Mouse (Mus musculus) MEL (cell line): Measurements from ENCODE around the gene Ncan. TPM values are rescaled to one million over a fixed set of nuclear protein-coding genes. Genes with fewer than 3 reads are reported as not detected.

ENCODE experiments used
- DNase-seq: peaks from one replicate; pipeline ENCODE4 v3.0.0; 2011; ENCODE audit warnings: low read depth, low spot score
- H3K27ac ChIP-seq: 2 replicates; pipeline ENCODE4 v1.5.1; 2012; ENCODE audit warnings: low read depth, mild to moderate bottlenecking, control low read depth, low read length, moderate library complexity; ENCODE audit not compliant: control insufficient read depth
- H3K27me3 ChIP-seq, 2 experiments: fragments of 150-350 bp in 1 of 2; sonication (generic) in 1 of 2; 2 replicates each; pipeline ENCODE4 v1.6.1; 2012; ENCODE audit warnings: low read length in 2 of 2, mild to moderate bottlenecking in 2 of 2, improper control_type of control experiment in 1 of 2, moderate library complexity in 1 of 2; ENCODE audit not compliant: insufficient read depth in 2 of 2, control insufficient read depth in 1 of 2
- H3K36me3 ChIP-seq, 2 experiments: 2 replicates each; pipeline ENCODE4 v1.6.1; 2012 to 2014; ENCODE audit warnings: low read length in 2 of 2, improper control_type of control experiment in 1 of 2, inconsistent platforms in 1 of 2, mild to moderate bottlenecking in 1 of 2; ENCODE audit not compliant: insufficient read depth in 2 of 2, control insufficient read depth in 1 of 2
- H3K4me1 ChIP-seq, 2 experiments: fragments of 150-350 bp in 1 of 2; sonication (generic) in 1 of 2; 2 replicates each; pipeline ENCODE4 v1.6.1; 2012; ENCODE audit warnings: low read length in 2 of 2, improper control_type of control experiment in 1 of 2, mild to moderate bottlenecking in 1 of 2; ENCODE audit not compliant: insufficient read depth in 2 of 2, control insufficient read depth in 1 of 2
- H3K4me3 ChIP-seq, 2 experiments: fragments of 150-350 bp in 1 of 2; sonication (generic) in 1 of 2; 2 replicates each; pipeline ENCODE4 v1.5.1; 2012; ENCODE audit warnings: low read depth in 2 of 2, low read length in 2 of 2, mild to moderate bottlenecking in 2 of 2, moderate library complexity in 2 of 2, control low read depth in 1 of 2, improper control_type of control experiment in 1 of 2; ENCODE audit not compliant: control insufficient read depth in 1 of 2, insufficient read depth in 1 of 2
- H3K79me2 ChIP-seq: 2 replicates; pipeline ENCODE4 v1.6.1; 2012; ENCODE audit warnings: mild to moderate bottlenecking, low read length, moderate library complexity; ENCODE audit not compliant: control insufficient read depth, poor library complexity, insufficient read depth
- H3K9ac ChIP-seq: 2 replicates; pipeline ENCODE4 v1.6.1; 2012; ENCODE audit warnings: low read depth, mild to moderate bottlenecking, control low read depth, low read length, moderate library complexity; ENCODE audit not compliant: control insufficient read depth, poor library complexity, severe bottlenecking
- H3K9me3 ChIP-seq: fragments of 150-350 bp; sonication (generic); replicated peaks from 2 replicates; pipeline ENCODE4 v1.6.1; 2012; ENCODE audit warnings: mild to moderate bottlenecking, low read length, improper control_type of control experiment, moderate library complexity; ENCODE audit not compliant: insufficient read depth
- BHLHE40 ChIP-seq: IDR thresholded peaks from 2 replicates; pipeline ENCODE4 v1.6.1; 2012; ENCODE audit warnings: low read depth, mild to moderate bottlenecking, inconsistent platforms, low read length, improper control_type of control experiment, borderline replicate concordance
- CHD1 ChIP-seq: IDR thresholded peaks from 2 replicates; pipeline ENCODE4 v1.6.1; 2012; ENCODE audit warnings: low read depth, mild to moderate bottlenecking, inconsistent platforms, low read length, improper control_type of control experiment
- CTCF ChIP-seq, 3 experiments: IDR thresholded peaks in 2 of 3; conservative IDR thresholded peaks in 1 of 3; 2 replicates each; pipeline ENCODE4 v1.5.1; 2011 to 2012; ENCODE audit warnings: low read length in 3 of 3, low read depth in 2 of 3, mild to moderate bottlenecking in 2 of 3, improper control_type of control experiment in 1 of 3, inconsistent platforms in 1 of 3, mixed read lengths in 1 of 3, moderate library complexity in 1 of 3; ENCODE audit not compliant: control insufficient read depth in 1 of 3, insufficient read depth in 1 of 3, poor library complexity in 1 of 3, severe bottlenecking in 1 of 3
- E2F4 ChIP-seq: IDR thresholded peaks from 2 replicates; pipeline ENCODE4 v1.6.1; 2011; ENCODE audit warnings: low read depth, low read length, improper control_type of control experiment, borderline replicate concordance
- ELF1 ChIP-seq: IDR thresholded peaks from 2 replicates; pipeline ENCODE4 v1.6.1; 2014; ENCODE audit warnings: low read depth, mild to moderate bottlenecking, inconsistent platforms, low read length, improper control_type of control experiment, moderate library complexity
- EP300 ChIP-seq, 2 experiments: IDR thresholded peaks; 2 replicates each; pipeline ENCODE4 v1.6.1; 2011; ENCODE audit warnings: improper control_type of control experiment in 2 of 2, low read length in 2 of 2, low read depth in 1 of 2, mild to moderate bottlenecking in 1 of 2
- GATA1 ChIP-seq: IDR thresholded peaks from 2 replicates; pipeline ENCODE4 v1.6.1; 2011; ENCODE audit warnings: low read depth, low read length, improper control_type of control experiment
- HCFC1 ChIP-seq: IDR thresholded peaks from 2 replicates; pipeline ENCODE4 v1.6.1; 2012; ENCODE audit warnings: low read depth, mild to moderate bottlenecking, inconsistent platforms, low read length, improper control_type of control experiment, moderate library complexity
- JUND ChIP-seq: IDR thresholded peaks from 2 replicates; pipeline ENCODE4 v1.6.1; 2011; ENCODE audit warnings: low read depth, mild to moderate bottlenecking, improper control_type of control experiment, low read length
- MAFK ChIP-seq: IDR thresholded peaks from 2 replicates; pipeline ENCODE4 v1.6.1; 2011; ENCODE audit warnings: low read depth, mild to moderate bottlenecking, low read length, improper control_type of control experiment, borderline replicate concordance
- MAX ChIP-seq: IDR thresholded peaks from 2 replicates; pipeline ENCODE4 v1.6.1; 2011; ENCODE audit warnings: low read length, improper control_type of control experiment
- MAZ ChIP-seq: IDR thresholded peaks from 2 replicates; pipeline ENCODE4 v1.6.1; 2012; ENCODE audit warnings: low read depth, mild to moderate bottlenecking, inconsistent platforms, low read length, improper control_type of control experiment
- MEF2A ChIP-seq: IDR thresholded peaks from 2 replicates; pipeline ENCODE4 v1.6.1; 2014; ENCODE audit warnings: low read depth, mild to moderate bottlenecking, inconsistent platforms, low read length, improper control_type of control experiment; ENCODE audit not compliant: poor library complexity, insufficient replicate concordance, severe bottlenecking; ENCODE audit errors: extremely low read depth
- MXI1 ChIP-seq: IDR thresholded peaks from 2 replicates; pipeline ENCODE4 v1.6.1; 2011; ENCODE audit warnings: mild to moderate bottlenecking, low read depth, low read length, improper control_type of control experiment
- MYB ChIP-seq: IDR thresholded peaks from 2 replicates; pipeline ENCODE4 v1.6.1; 2011; ENCODE audit warnings: mild to moderate bottlenecking, low read depth, low read length, improper control_type of control experiment
- NELFE ChIP-seq: IDR thresholded peaks from 2 replicates; pipeline ENCODE4 v1.6.1; 2011; ENCODE audit warnings: low read depth, low read length, improper control_type of control experiment
- NRF1 ChIP-seq: IDR thresholded peaks from 2 replicates; pipeline ENCODE4 v1.6.1; 2014; ENCODE audit warnings: low read depth, mild to moderate bottlenecking, inconsistent platforms, low read length, improper control_type of control experiment, moderate library complexity; ENCODE audit not compliant: poor library complexity, insufficient read depth, severe bottlenecking
- POLR2A ChIP-seq, 2 experiments: IDR thresholded peaks; 2 replicates each; pipeline ENCODE4 v1.6.1; 2011 to 2012; ENCODE audit warnings: low read length in 2 of 2, mild to moderate bottlenecking in 2 of 2, control low read depth in 1 of 2, improper control_type of control experiment in 1 of 2, low read depth in 1 of 2, moderate library complexity in 1 of 2; ENCODE audit not compliant: control insufficient read depth in 1 of 2, insufficient read depth in 1 of 2, poor library complexity in 1 of 2
- POLR2AphosphoS2 ChIP-seq: IDR thresholded peaks from 2 replicates; pipeline ENCODE4 v1.6.1; 2011; ENCODE audit warnings: low read length, improper control_type of control experiment
- RAD21 ChIP-seq: IDR thresholded peaks from 2 replicates; pipeline ENCODE4 v1.6.1; 2011; ENCODE audit warnings: mild to moderate bottlenecking, low read depth, low read length, improper control_type of control experiment
- SIN3A ChIP-seq: IDR thresholded peaks from 2 replicates; pipeline ENCODE4 v1.6.1; 2012; ENCODE audit warnings: low read length, improper control_type of control experiment, inconsistent platforms
- TBP ChIP-seq: IDR thresholded peaks from 2 replicates; pipeline ENCODE4 v1.8.0; 2011; ENCODE audit warnings: low read depth, low read length, improper control_type of control experiment
- TCF12 ChIP-seq: IDR thresholded peaks from 2 replicates; pipeline ENCODE4 v1.6.1; 2014; ENCODE audit warnings: low read depth, mild to moderate bottlenecking, inconsistent platforms, low read length, improper control_type of control experiment, moderate library complexity
- UBTF ChIP-seq: IDR thresholded peaks from 2 replicates; pipeline ENCODE4 v1.6.1; 2012; ENCODE audit warnings: low read depth, mild to moderate bottlenecking, inconsistent platforms, low read length, improper control_type of control experiment, moderate library complexity, borderline replicate concordance; ENCODE audit not compliant: insufficient read depth
- USF1 ChIP-seq: IDR thresholded peaks from 2 replicates; pipeline ENCODE4 v1.6.1; 2014; ENCODE audit warnings: low read depth, mild to moderate bottlenecking, inconsistent platforms, low read length, improper control_type of control experiment, moderate library complexity
- ZC3H11A ChIP-seq: IDR thresholded peaks from 2 replicates; pipeline ENCODE4 v1.6.1; 2012; ENCODE audit warnings: low read depth, mild to moderate bottlenecking, inconsistent platforms, low read length, improper control_type of control experiment
- ZKSCAN1 ChIP-seq: IDR thresholded peaks from 2 replicates; pipeline ENCODE4 v1.6.1; 2012; ENCODE audit warnings: low read depth, mild to moderate bottlenecking, inconsistent platforms, low read length, improper control_type of control experiment, moderate library complexity
- ZMIZ1 ChIP-seq: IDR thresholded peaks from 2 replicates; pipeline ENCODE4 v1.6.1; 2012; ENCODE audit warnings: low read depth, mild to moderate bottlenecking, inconsistent platforms, low read length, improper control_type of control experiment, moderate library complexity
- ZNF384 ChIP-seq: IDR thresholded peaks from 2 replicates; pipeline ENCODE4 v1.6.1; 2012; ENCODE audit warnings: low read depth, mild to moderate bottlenecking, inconsistent platforms, low read length, improper control_type of control experiment
- polyA plus RNA-seq, 2 experiments: library from polyadenylated mRNA; stranded (reverse) in 1 of 2; unstranded in 1 of 2; fragments of >175 nt in 1 of 2; fragments of >200 nt in 1 of 2; gene quantifications; 2 replicates each; pipeline versions ENCODE4 v1.2.1 to v1.2.4; 2012; ENCODE audit warnings: low replicate concordance in 2 of 2, low read depth in 1 of 2; ENCODE audit not compliant: insufficient read length in 2 of 2, insufficient read depth in 1 of 2, missing spikeins in 1 of 2
- total RNA-seq: library from RNA; depleted of rRNA; stranded (reverse); fragments of 300-350 nt; gene quantifications from 2 replicates; pipeline ENCODE4 v1.2.3, GENCODE M21; 2012

Ncan gene
- total and polyA plus RNA-seq, 3 experiments, result not detected

DNA sequence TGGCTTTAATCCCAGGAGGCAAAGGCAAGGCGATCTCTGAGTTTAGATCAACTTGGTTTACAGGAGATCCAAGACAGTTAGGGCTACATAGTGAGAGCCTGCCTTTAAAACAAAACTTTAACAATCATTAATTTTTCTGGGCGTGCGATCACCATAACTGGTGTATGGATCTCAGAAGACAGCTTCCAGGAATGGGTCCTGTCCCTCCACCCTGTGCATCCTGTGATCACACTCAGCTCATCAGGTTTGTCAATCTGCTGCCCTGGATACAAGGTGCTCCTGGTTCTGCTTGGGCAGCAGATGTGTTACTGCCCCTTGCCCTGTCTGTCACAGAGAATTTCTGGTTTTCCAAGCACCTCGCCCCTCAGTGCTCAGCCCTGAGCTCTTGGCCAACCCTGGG, 38.5 kb upstream of the Ncan start:
- Histone ChIP-seq H3K79me2 (no peaks in the 10 kb centered on the region; the same call in 1 of the 2 replicates), H3K36me3 (peaks cover 0 to 9% of the 10 kb centered on the region in 2 experiments; a peak in 2 of 4 replicates), H3K9me3 (no peaks in the 10 kb centered on the region), H3K27ac (peak overlapping the region; percentile 38), H3K9ac (peak overlapping the region; percentile 75), H3K27me3 (no peaks in the 10 kb centered on the region), H3K4me3 (peak overlapping the region; percentile 71 to 73), H3K4me1 (peaks cover 2 to 18% of the 10 kb centered on the region in 2 experiments)
- TF ChIP-seq MAZ (no peak), RAD21 (no peak), MAFK (no peak), ZMIZ1 (no peak), HCFC1 (no peak), CTCF (IDR thresholded peaks at IDR 0.05 in 2 of 3, conservative IDR thresholded peaks at IDR 0.05 in 1 of 3; ENCODE audit: control insufficient read depth in 1 of 3, insufficient read depth in 1 of 3, low read depth in 2 of 3, low read length in 3 of 3, poor library complexity in 1 of 3, severe bottlenecking in 1 of 3) (no peak), MXI1 (no peak), JUND (no peak), TBP (no peak), E2F4 (no peak), NELFE (no peak), BHLHE40 (no peak), POLR2AphosphoS2 (no peak), NRF1 (no peak), CHD1 (no peak), TCF12 (no peak), MEF2A (no peak)
- DNase-seq, result no peak

DNA sequence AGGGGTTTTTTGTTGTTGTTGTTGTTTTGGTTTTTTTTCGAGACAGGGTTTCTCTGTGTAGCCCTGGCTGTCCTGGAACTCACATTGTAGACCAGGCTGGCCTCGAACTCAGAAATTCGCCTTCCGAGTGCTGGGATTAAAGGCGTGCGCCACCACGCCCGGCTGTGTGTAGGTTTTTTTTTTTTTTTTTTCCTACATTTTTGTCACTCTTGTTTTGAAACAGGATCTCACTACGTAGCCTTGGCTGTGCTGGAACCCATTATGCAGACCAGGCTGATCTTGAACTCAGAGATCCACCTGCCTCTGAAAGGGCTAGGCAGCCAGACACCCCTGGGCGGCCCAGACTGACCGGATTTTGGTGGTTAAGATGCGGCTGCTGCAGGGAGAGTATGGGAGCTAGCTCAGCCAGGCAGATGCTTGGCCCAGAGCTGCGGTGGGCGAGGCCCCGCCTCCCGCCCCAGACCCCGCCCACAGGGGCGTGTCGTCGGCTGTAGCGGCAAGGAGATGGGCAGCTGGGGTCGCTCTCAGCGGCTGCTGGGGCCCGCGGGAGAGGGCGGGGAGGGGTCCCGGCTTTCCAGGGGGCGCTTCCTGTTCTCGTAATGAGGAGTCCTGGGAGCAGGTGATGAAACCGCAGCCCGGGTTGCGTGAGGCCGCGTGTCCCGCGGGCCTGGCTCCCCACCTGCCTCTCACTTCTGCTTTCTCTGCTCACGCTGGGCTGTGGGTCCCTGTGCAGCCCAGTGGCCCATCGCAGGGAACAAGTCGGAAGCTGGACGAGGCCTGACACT, 37.6 kb upstream of the Ncan start:
- Histone ChIP-seq H3K27ac (peak overlapping the region; percentile 38), H3K9me3 (no peaks in the 10 kb centered on the region), H3K4me1 (peaks cover 2 to 18% of the 10 kb centered on the region in 2 experiments), H3K27me3 (no peaks in the 10 kb centered on the region), H3K79me2 (no peaks in the 10 kb centered on the region; the same call in 1 of the 2 replicates), H3K4me3 (peak overlapping the region; percentile 71 to 73), H3K9ac (peak overlapping the region; percentile 75), H3K36me3 (peaks cover 0 to 9% of the 10 kb centered on the region in 2 experiments; a peak in 2 of 4 replicates)
- DNase-seq, result peak; percentile 86
- no peak; the same call in 1 of the 2 replicates for TF ChIP-seq SIN3A
- TF ChIP-seq GATA1, result no peak
- TF ChIP-seq MYB, result no peak
- TF ChIP-seq EP300 (IDR thresholded peaks at IDR 0.05; ENCODE audit: low read depth in 1 of 2, low read length in 2 of 2), result no peak
- 0 out of 2 replicates have a peak, but pooled peaks have one; percentile 20 for TF ChIP-seq ELF1
- peak; percentile 64 to 66; a peak in 3 of 4 replicates for TF ChIP-seq POLR2A (IDR thresholded peaks at IDR 0.05; ENCODE audit: control insufficient read depth in 1 of 2, insufficient read depth in 1 of 2, low read depth in 1 of 2, low read length in 2 of 2, poor library complexity in 1 of 2)
- peak; percentile 48 for TF ChIP-seq NELFE
- TF ChIP-seq ZKSCAN1, result no peak
- no peak for TF ChIP-seq JUND
- no peak for TF ChIP-seq ZC3H11A
- no peak for TF ChIP-seq UBTF
- TF ChIP-seq ZNF384, result peak; percentile 71
- peak; percentile 42; the same call in 1 of the 2 replicates for TF ChIP-seq POLR2AphosphoS2
- TF ChIP-seq MXI1, result peak; percentile 19; the same call in 1 of the 2 replicates
- no peak; the same call in 1 of the 2 replicates for TF ChIP-seq MAZ
- peak; percentile 86 for TF ChIP-seq MAX
- TF ChIP-seq USF1, result 0 out of 2 replicates have a peak, but pooled peaks have one; percentile 29
- 0 out of 6 replicates have a peak, but pooled peaks of 1 of the 3 experiments have one; percentile 2 for TF ChIP-seq CTCF (IDR thresholded peaks at IDR 0.05 in 2 of 3, conservative IDR thresholded peaks at IDR 0.05 in 1 of 3; ENCODE audit: control insufficient read depth in 1 of 3, insufficient read depth in 1 of 3, low read depth in 2 of 3, low read length in 3 of 3, poor library complexity in 1 of 3, severe bottlenecking in 1 of 3)
- peak; percentile 71 for TF ChIP-seq HCFC1
